Mouse (Mus musculus) kidney, adult 18-20 months (tissue): ENCODE measurements at regions not wholly inside any gene's neighbourhood (a gene's known extent, or its start where the extent isn't known, plus 50 kb on each side); places are given as distances from the start of the nearest gene placed in this dataset.
A peak's percentile ranks its signal among the peaks of the same experiment; 100 is the strongest.

Source experiments
- DNase-seq: peaks from one replicate; pipeline ENCODE4 v3.0.0; 2021

DNA sequence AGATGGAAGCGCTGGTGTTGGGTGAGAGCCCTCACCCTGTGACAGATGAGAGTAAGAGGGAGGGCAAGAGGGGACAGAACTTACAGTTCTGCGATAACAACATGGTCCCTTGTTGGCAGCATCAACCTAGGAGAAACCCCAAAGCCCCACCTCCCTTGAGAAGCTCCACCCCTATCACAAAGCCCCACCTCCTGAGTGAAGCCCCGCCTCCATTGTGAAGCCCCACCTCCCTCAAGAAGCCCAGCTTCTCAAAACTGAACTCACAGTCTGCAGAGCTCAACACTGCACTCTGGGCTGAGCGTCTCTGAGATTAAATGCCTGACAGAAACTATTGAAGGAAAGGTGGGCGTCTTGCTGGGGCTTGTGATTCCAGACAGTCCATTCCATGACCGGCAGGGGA is 131.6 kb downstream of the Cryba4 start:
- no peak for DNase-seq

GRCm38 (mm10) chr5:112121554-112121953 is 130.8 kb downstream of the Cryba4 start:
- no peak for DNase-seq

DNA sequence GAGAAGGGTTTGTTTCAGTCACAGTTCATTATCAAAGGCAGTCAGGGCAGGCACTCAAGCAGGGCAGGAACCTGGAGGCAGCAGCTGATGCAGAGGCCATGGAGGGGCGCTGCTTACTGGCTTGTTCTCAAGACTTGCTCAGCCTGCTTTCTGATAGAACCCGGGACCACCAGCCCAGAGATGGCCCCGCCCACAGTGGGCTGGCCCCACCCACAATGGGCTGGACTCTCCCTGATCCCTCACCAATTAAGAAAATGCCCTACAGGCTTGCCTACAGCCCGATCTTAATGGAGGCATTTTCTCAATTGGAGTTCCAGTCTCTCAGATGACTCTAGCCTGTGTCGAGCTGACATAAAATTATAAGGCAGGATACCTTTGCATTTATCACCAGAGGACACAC is 129.7 kb downstream of the Cryba4 start:
- no peak for DNase-seq

GRCm38 (mm10) chr5:112127171-112127570 is 125.1 kb downstream of the Cryba4 start:
- DNase-seq: peak; percentile 21

GRCm38 (mm10) chr5:112132746-112133145 is 119.6 kb downstream of the Cryba4 start:
- peak; percentile 32 for DNase-seq

DNA sequence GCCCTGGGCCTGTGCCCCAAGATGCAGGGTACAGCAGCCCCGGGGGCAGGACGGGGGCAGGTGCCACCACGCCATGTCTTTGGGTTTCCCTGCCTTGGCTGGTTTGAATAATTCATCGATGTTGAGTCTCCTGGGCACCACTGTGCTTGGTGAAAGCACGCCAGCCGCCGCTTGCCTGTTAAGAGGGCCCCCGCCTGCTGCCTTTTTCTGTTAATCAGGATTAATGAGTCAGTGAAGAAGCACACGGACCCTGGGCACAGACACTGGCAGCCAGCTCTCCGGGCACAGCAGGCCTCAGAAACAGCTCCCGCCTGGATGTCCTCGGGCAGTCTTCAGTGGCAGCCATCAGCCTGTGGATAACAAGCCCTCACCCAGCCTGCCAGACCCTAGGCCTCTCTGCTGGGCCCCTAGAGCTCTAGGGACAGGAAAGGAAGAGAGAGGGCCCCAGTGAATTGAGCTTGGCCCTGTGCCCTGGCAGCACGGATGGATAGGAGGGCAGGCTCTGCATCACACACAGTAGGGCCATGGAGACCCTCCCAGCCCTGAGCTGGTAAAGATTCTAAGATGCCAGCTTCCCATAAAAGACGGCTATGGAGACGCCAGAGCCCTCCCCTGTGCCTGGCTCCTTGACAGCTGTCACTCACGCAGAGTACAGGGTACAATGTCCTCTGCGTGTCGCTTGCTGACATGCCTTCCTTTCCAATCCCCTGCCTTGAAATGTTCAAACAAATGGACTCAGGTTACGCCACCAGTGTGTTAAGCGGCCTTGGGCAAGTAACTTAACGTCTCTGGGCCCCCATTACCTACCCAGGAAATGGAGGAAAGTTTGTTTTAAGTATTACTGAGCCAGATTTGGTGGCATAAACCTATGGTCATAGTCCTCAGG is 118.4 kb downstream of the Cryba4 start:
- DNase-seq: peak; percentile 25

- no peak for DNase-seq
These were observed 115.7 kb downstream of the Cryba4 start for GRCm38 (mm10) chr5:112136646-112137045.

DNA sequence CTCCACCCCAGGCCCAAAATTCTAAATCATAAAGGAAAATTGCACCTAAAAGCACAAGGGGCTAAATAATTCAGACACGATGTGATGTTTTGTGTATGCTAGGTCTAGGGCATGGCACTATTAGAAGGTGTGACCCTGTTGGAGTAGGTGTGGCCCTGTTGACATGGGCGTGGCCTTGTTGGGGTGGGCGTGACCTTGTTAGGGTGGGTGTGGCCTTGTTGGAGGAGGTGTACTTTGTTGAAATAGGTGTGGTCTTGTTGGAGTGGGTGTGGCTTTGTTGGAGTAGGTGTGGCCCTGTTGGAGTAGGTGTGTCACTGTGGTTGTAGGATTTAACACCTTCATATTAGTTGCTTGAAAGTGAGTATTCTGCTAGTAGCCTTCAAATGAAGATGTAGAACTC is 114.1 kb downstream of the Cryba4 start:
- DNase-seq: no peak

DNA sequence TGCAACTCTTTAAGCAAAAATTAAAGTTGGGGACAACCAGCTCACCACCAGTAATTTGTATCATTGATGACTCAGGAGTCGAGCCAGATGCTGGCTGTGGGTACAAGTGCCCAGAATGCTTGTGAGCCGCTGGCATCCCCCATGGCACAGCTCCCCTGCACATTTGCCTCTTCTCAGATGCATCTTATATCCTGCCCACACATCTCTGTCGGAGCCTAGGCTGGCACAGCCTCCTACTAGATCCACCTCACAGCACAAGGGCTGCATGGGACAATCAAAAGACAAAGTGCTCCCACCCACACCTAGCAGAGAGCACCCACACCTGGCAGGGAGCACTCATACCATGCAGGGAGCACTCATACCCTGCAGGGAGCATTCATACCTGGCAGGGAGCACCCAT is 109.6 kb downstream of the Cryba4 start:
- DNase-seq: no peak

DNA sequence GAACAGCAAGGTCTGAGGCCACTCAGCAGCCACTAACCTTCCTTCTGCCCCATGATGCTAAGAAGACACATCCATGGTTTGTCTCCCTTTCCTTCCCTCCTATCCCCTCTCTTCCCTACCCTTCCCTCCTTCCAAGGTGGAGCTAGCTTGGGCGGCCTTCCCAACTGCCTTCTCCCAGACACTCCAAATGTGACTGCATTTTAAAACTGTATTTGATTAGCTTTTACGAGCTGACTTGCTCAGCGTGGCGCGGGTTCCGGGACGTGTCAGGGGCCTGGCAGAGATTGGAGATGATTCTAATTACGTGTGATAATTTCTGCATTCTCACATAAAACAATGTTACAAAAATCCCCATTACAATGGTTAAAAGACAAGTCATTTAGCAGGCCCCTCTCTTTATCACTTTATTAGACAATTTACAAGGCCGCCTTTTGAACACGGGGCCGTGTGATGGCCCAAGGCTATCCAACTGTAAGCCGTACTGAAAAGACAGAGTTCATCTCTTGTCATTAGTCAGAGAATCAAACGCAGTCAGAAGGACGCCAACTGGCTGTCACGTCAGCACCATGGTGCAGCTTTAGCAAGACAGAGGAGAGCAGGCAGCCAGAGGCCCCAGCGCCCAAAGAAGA is 108.2 kb downstream of the Cryba4 start:
- DNase-seq: no peak

GRCm38 (mm10) chr5:112153675-112154085 is 98.6 kb downstream of the Cryba4 start:
- peak; percentile 81 for DNase-seq

DNA sequence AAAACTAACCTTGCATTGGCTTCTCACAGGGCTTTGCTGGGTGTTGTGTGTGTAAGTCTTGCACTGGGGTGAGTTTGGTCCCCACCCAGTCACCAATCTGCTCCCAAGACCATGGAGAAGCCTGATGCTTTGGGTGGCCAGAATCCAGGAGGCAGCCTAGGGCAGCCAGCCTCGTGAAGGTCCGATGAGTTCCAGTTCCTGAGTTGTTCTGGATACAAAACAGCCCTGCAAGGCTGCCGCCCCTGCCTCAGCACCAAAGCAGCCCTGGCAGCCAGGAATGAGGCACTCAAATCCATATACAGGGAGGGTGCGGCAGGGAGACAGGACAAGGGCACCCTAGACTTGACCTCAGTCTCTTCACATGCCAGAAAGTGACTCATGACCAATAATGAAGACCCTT is 97.7 kb downstream of the Cryba4 start:
- no peak for DNase-seq

DNA sequence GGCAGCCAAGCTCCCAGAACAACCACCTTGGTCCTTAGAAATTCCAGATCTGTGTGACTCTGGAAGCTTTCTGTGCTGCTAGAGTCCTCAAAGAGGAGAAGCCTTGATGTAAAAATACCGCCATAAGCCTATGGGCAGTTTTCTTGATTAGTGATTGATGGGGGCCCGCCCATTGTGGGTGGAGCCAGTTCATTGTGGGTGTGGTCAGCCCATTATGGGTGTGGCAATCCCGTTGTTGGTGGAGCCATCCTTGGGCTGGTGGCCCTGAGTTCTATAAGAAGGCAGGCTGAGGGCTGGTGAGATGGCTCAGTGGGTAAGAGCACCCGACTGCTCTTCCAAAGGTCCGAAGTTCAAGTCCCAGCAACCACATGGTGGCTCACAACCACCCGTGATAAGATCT is 97.3 kb downstream of the Cryba4 start:
- DNase-seq: no peak

DNA sequence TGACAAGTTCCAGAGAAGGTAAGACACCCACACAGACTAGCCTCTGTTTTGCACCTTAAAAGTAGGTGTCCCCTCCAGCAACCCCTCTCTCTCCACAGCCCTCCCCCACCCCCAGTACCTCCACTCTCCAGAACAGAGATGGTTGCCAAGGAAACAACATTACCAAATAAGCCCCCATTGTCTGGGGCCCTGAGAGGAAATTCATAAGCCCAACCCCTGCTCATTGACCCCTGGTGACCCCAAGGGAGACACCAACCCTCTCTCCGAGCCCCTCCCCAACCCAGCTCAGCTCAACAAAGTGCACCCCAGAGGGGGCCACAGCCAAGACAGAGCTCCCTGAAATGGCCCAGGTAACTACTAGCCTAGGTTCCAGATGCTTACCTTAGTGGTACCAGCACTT is 96.3 kb downstream of the Cryba4 start:
- DNase-seq: no peak

- DNase-seq: no peak
These were observed 85.7 kb downstream of the Cryba4 start for GRCm38 (mm10) chr5:112166410-112167175.

- DNase-seq: no peak
These were observed 84.5 kb downstream of the Cryba4 start for GRCm38 (mm10) chr5:112167790-112168189.

DNA sequence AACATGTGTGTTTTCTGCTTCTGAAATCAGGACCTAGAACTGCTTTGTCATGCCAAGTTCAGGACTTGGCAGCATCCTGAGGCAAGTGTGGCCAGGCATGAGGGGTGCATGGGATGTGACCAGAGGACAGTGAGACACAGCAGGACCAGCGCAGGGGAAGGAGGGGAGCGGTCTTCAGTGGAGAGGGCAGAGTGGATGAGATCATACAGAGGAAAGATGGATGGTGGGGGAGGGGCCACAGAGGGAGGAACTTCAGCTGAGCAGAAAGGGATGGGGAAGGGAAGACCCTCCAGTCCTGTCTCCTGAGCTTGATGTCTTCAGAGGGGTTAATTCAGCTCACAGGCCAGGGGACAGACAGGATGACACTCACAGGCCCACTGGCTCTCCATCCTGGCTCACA is 81.0 kb downstream of the Cryba4 start:
- DNase-seq: no peak

- no peak for DNase-seq
These were observed 72.9 kb downstream of the Cryba4 start for GRCm38 (mm10) chr5:112179213-112180057.

DNA sequence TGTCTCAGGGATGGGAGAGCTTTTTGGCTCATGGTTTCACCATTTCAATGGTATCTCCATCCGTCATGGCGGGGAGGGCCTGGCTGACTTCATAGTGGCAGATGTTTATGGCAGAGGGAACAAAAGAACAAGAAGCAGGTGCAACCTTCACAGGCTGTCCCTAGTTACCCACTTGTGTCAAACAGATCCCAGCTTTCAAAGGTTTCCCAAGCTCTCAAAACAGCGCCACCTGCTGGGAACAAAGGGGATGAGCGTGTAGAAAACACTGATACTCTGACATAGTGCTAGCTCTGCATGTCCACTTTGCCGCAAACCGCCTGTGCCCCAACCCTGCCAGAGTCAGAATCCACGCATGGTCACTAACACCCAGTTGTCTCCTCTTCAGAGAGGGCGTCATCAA is 69.5 kb downstream of the Cryba4 start:
- no peak for DNase-seq

DNA sequence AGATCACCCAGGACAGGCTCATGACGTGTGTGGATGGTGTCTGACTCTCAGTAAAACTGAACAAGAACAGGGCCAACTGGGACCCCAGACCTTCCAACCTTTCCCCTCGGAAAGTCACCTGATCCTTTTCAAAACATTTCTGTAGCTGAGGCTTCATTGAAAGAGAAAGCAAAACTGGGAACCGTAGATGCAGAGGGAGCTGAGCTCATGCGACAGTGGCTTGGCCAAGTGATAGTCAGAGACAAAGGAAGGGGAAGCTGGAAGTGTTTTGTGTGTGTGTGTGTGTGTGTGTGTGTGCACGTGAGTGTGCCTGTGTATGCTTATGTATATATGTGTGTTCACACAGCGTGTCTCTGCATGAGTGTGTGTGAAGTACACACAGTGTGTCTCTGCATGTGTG is 56.7 kb downstream of the Cryba4 start:
- DNase-seq: no peak
